Mouse (Mus musculus) brain, adult 2 months (tissue): ENCODE results near the gene Csnk1e.
"Not testable (repeated sequence)": the region's sequence is repeated elsewhere in the genome, so short reads cannot be mapped to it uniquely, and the experiment has no call there.

ENCODE experiments used
- DNase-seq: peaks from one replicate; pipeline ENCODE4 v3.0.0; 2011; ENCODE audit warnings: low read depth, low spot score

The Csnk1e gene

GRCm38 (mm10) chr15:79455106-79455810, at the start of gene Csnk1e:
TSS of gene Csnk1e (minus strand) at chr15:79455566.
- no peak for DNase-seq

DNA sequence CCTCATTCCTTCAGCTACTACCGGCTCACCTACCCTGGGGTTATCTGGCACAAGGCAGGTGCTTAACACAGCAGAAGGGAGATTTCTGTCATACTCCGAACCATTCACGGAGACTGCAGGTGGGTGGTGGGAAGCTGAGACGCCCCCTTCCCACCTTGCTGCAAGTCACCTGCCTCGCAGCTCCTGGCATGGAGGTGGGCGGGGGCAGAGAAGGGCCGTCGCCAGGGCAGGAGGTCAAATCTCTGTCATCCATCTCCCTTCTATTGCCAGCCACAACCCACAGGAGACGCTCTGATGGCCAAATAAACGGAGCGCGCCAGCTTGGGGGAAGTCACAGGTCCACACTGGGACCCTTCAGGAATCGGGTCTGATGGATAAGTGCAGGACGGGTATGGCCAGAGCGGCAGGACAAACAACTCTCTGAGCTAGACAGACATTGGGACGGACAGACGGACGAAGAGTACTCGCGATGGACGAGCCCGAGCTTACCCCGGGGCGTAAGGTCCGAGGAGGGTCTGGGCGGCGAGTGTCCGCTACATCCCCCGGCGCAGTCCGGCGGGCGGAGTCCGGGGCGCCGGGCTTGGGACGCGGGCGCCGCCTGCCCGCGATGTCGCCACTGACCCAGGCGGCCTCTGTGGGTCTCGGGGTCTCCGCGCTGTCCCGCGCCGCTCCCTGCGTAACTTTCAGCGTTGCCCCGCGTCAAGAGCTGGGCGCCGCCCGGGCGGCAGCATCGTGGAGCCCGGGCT, 49.5 kb upstream of the Csnk1e start, which contains the start of gene Kcnj4:
Gene Kcnj4, minus strand, starts transcription at position 535 of the 746 bp plus-strand sequence.
- no peak for DNase-seq

- DNase-seq: no peak
Measured at GRCm38 (mm10) chr15:79503438-79503837, 48.1 kb upstream of the Csnk1e start.

- DNase-seq: peak; percentile 89
Measured at GRCm38 (mm10) chr15:79502891-79503341, 47.5 kb upstream of the Csnk1e start.

GRCm38 (mm10) chr15:79500110-79500509, 44.7 kb upstream of the Csnk1e start:
- DNase-seq: peak; percentile 85

DNA sequence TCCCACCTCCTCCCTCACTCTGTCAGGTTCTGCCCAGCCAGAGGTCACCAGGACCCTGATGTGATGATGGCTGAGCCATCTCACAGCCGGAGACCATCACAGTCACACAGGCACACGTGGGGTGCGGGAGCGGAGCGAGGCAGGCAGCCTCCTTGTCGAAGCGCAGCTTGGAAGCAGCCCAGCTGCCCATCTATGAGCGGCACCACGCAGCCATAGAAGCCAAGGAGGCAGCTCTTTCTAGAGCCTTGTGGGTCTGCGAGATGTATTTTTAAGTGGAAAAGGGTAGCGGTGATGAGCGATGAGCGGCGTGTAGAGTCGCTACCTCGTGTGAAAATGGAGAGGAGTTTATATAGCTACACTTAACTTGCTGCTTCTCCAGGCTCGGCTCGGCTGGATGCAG, 38.2 kb upstream of the Csnk1e start:
- DNase-seq: peak; percentile 82

- no peak for DNase-seq
Measured at GRCm38 (mm10) chr15:79489463-79489862, 34.1 kb upstream of the Csnk1e start.

DNA sequence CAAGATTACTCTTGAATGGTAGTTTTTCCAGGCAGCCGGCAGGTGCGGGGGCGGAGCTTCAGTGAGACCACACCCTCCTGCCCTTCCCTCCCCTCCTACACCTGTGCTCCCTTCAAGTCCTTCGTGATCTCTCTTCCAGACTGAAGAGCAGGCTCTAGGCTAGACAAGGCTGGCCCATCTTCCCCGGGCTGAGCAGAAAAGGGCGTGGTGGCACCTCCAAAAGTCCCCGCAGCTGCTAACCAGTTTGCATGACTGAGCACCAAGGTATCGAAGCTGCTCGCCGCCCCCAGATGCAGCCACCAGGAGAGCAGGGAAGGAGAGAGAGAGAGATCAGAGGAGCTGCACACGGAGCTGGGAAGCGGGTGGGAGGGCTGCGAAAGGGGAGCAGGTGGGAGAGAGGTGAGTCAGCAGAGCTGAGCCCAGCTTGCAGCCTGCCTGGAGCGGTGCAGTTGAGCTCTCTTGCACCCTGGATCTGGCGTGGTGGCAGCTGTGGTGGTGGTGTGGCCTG, 25.9 kb upstream of the Csnk1e start:
- peak; percentile 93 for DNase-seq

DNA sequence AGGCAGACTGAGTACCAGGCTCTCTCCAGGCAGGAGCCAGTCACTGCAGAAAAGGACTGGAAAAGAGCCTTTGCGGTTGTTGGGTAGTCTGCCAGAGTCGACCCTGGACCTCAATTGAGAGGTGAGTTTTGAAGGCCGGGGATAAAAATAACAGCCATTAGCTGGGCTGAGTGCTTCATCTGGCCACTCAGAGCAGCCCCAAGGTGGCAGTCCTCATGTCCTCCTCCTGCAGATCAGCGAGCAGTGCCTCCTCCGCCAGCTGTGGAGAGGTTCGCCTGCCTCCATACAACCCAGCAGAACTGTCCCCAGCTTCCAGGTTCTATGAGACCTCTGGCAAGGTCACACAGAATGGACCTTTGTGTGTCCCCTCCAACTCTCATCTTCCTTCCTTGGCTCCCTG, 21.9 kb upstream of the Csnk1e start:
- DNase-seq: no peak

DNA sequence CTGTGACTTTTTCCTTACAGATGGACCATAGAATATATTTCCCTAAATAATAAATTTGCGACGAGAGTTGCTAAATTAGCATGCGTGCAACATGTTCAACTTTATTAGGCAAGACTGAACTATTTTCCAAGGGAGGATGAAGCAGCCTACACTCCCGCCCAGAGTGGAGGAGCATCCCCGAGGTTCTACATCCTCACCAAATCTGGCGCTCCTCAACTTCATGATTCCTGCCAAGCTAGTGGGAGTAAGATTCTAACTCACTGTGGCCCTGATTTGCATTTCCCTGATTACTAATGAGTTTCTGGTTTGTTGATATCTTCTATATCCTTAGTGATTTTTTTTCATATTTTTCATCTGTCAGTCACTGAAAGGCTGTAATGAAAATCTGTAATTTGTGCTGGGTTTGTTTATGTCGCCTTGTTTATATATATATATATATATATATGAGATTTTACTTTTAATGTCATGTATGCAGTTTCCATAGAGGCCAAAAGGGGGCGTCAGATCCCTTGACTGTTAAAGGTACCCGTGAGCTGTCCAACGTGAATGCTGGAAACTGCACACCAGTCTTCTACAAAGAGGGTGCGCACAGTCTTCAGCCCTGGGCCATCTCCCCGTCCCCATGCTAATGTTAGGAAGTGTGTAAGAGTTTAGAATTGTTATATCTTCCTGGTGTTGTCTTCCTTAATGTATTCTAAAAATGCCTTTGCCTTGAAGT, 18.4 kb upstream of the Csnk1e start:
- peak; percentile 69 for DNase-seq

DNA sequence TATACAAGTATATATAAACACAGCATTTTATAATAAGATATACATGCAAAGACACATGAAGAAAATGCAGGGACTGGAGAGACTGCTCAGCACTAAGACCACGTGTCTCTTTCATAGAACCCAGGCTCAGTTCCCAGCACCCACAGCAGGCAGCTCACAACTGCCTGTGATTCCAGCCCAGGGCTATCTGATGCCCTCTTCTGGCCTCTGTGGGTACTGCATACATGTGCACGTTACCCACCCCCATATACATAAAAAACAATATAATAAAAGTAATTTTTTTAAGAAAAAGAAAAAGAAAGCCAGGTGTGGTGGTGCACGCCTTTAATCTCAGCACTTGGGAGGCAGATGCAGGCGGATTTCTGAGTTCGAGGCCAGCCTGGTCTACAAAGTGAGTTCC, 17.7 kb upstream of the Csnk1e start:
- DNase-seq: no peak

DNA sequence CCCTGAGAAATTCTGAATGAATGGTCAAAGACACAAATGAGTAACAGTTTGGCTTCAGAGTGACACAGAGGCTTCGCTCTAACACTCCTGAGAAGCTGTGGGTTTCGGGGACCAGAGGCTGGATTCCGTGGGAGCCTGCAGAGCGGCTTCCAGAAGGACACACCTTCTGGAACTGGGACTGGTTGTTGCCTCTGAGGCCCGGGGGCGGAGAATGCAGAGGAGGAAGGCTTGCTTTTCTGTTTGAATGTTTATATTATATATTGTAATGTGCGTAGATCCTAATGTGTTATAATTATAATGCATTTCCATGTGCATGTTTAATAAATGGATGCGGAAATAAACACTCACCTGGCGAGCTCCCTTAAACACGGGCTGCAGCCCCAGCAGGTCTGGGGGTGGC, 15.7 kb upstream of the Csnk1e start:
- DNase-seq: peak; percentile 61

- DNase-seq: peak; percentile 40
Measured at GRCm38 (mm10) chr15:79470583-79470982, 15.2 kb upstream of the Csnk1e start.

- no peak for DNase-seq
Measured at GRCm38 (mm10) chr15:79469577-79469976, 14.2 kb upstream of the Csnk1e start.

GRCm38 (mm10) chr15:79466601-79467286, 11.4 kb upstream of the Csnk1e start:
- DNase-seq: peak; percentile 90

- no peak for DNase-seq
Measured at GRCm38 (mm10) chr15:79456546-79456945, 1.2 kb upstream of the Csnk1e start.

DNA sequence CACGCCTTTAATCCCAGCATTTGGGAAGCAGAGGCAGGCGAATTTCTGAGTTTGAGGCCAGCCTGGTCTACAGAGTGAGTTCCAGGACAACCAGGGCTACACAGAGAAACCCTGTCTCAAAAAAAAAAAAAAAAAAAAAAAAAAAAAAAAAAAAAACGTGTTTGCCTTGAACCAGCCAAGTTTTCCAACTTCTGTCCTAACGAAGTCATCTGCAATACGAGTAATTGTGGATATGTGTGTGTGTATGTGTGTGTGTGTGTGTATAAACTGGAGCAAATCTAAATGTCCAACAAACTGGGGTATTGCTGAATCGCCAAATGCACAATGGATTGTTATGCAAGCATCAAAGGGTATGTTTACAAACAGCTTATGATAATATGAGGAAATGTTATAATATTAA, 738 bp upstream of the Csnk1e start:
- not testable (repeated sequence) for DNase-seq

- DNase-seq: no peak
Measured at GRCm38 (mm10) chr15:79453831-79454230, 1.5 kb downstream of the Csnk1e start.

GRCm38 (mm10) chr15:79448041-79448440, 7.3 kb downstream of the Csnk1e start:
- DNase-seq: no peak

- DNase-seq: no peak
Measured at GRCm38 (mm10) chr15:79445786-79446654, 9.3 kb downstream of the Csnk1e start.
